Mouse (Mus musculus): ENCODE measurements around the gene Naa15.
"Not testable (repeated sequence)": the region's sequence is repeated elsewhere in the genome, so short reads cannot be mapped to it uniquely, and the experiment has no call there.

Gene Naa15

GRCm38 (mm10) chr3:51415098-51416072, at the start of gene Naa15:
TSS of gene Naa15 (plus strand) at chr3:51415148.
- DNase-seq (ENCODE audit: low spot score in 2 of 2), result peak; percentile 90 to 95

- DNase-seq (ENCODE audit: low spot score in 2 of 2), result no peak
Observed at GRCm38 (mm10) chr3:51365517-51365882, 49.4 kb upstream of the Naa15 start.

GRCm38 (mm10) chr3:51366926-51367325, 48.0 kb upstream of the Naa15 start:
- no peak for DNase-seq (ENCODE audit: low spot score in 2 of 2)

GRCm38 (mm10) chr3:51368011-51368410, 46.9 kb upstream of the Naa15 start:
- DNase-seq (ENCODE audit: low spot score in 2 of 2), result no peak

GRCm38 (mm10) chr3:51371826-51372225, 43.1 kb upstream of the Naa15 start:
- no peak for DNase-seq (ENCODE audit: low spot score in 2 of 2)

GRCm38 (mm10) chr3:51372883-51373282, 42.1 kb upstream of the Naa15 start:
- no peak for DNase-seq (ENCODE audit: low spot score in 2 of 2)

- DNase-seq (ENCODE audit: low spot score in 2 of 2), result no peak
Observed at GRCm38 (mm10) chr3:51373544-51373943, 41.4 kb upstream of the Naa15 start.

- DNase-seq (ENCODE audit: low spot score in 2 of 2), result no peak
Observed at GRCm38 (mm10) chr3:51375307-51376265, 39.4 kb upstream of the Naa15 start.

GRCm38 (mm10) chr3:51377878-51378664, 36.9 kb upstream of the Naa15 start:
- DNase-seq (ENCODE audit: low spot score in 2 of 2), result no peak

GRCm38 (mm10) chr3:51378665-51378946, 36.3 kb upstream of the Naa15 start:
- no peak for DNase-seq (ENCODE audit: low spot score in 2 of 2)

- DNase-seq (ENCODE audit: low spot score in 2 of 2), result no peak
Observed at GRCm38 (mm10) chr3:51379786-51380659, 34.9 kb upstream of the Naa15 start.

GRCm38 (mm10) chr3:51380660-51381014, 34.3 kb upstream of the Naa15 start:
- DNase-seq (ENCODE audit: low spot score in 2 of 2), result no peak

GRCm38 (mm10) chr3:51383409-51383808, 31.5 kb upstream of the Naa15 start:
- no peak for DNase-seq (ENCODE audit: low spot score in 2 of 2)

GRCm38 (mm10) chr3:51386441-51387133, 28.4 kb upstream of the Naa15 start:
- DNase-seq (ENCODE audit: low spot score in 2 of 2), result peak in 1 of 2 experiments; percentile 18

GRCm38 (mm10) chr3:51387134-51387451, 27.9 kb upstream of the Naa15 start:
- no peak for DNase-seq (ENCODE audit: low spot score in 2 of 2)

- no peak for DNase-seq (ENCODE audit: low spot score in 2 of 2)
Observed at GRCm38 (mm10) chr3:51387868-51388381, 27.0 kb upstream of the Naa15 start.

GRCm38 (mm10) chr3:51388904-51389303, 26.0 kb upstream of the Naa15 start:
- DNase-seq (ENCODE audit: low spot score in 2 of 2), result no peak

- DNase-seq (ENCODE audit: low spot score in 2 of 2), result no peak
Observed at GRCm38 (mm10) chr3:51391095-51391494, 23.9 kb upstream of the Naa15 start.

- DNase-seq (ENCODE audit: low spot score in 2 of 2), result no peak
Observed at GRCm38 (mm10) chr3:51391591-51391990, 23.4 kb upstream of the Naa15 start.

- DNase-seq (ENCODE audit: low spot score in 2 of 2), result not testable (repeated sequence)
Observed at GRCm38 (mm10) chr3:51393018-51393417, 21.9 kb upstream of the Naa15 start.
